Mouse (Mus musculus): ENCODE data around the gene Pcsk4. TPM values are rescaled to one million over a fixed set of nuclear protein-coding genes. Genes with fewer than 3 reads are reported as not detected.

Gene Pcsk4
- total RNA-seq, 2 experiments from 2014 or later = 7.7 to 7.8 TPM

GRCm38 (mm10) chr10:80278390-80278789 is 50.9 kb downstream of the Pcsk4 start:
- DNase-seq (ENCODE audit: low spot score in 2 of 2) = no peak

GRCm38 (mm10) chr10:80276238-80276637 is 53.1 kb downstream of the Pcsk4 start:
- no peak for DNase-seq (ENCODE audit: low spot score in 2 of 2)

- no peak for DNase-seq (ENCODE audit: low spot score in 2 of 2)
Measured at GRCm38 (mm10) chr10:80273847-80274246, 55.5 kb downstream of the Pcsk4 start.

- DNase-seq (ENCODE audit: low spot score in 2 of 2) = no peak
Measured at GRCm38 (mm10) chr10:80271870-80272585, 57.3 kb downstream of the Pcsk4 start.

Small RNA genes lying within 50 kb of the gene (microRNA-seq; reads per million reads assigned to microRNA genes)
- 0.79 reads per million for gene Mir6911

Other genes starting within 250 kb of the Pcsk4 start
- gene Sbno2, start 223.9 kb downstream of the Pcsk4 start, total RNA-seq (2021) = 10 to 100 TPM; 51.7 to 53.2 TPM
- gene Stk11, start 213.7 kb downstream of the Pcsk4 start, total RNA-seq (2021) = 100 to 1,000 TPM; 130 to 139 TPM
- 100 to 1,000 TPM; 401 to 425 TPM for gene Atp5d, start 190.9 kb downstream of the Pcsk4 start, total RNA-seq (2021)
- gene Cbarp, start 188.7 kb downstream of the Pcsk4 start, total RNA-seq (2021) = 10 to 100 TPM; 49.1 to 72.7 TPM
- gene Midn, start 181.2 kb downstream of the Pcsk4 start, total RNA-seq (2021) = 100 to 1,000 TPM; 113 to 124 TPM
- 100 to 1,000 TPM; 296 to 322 TPM for gene Cirbp, start 163.5 kb downstream of the Pcsk4 start, total RNA-seq (2021)
- gene 1600002K03Rik, start 156.6 kb downstream of the Pcsk4 start, total RNA-seq (2021) = 1 to 10 TPM; 7.5 to 8.8 TPM
- 1 to 10 TPM; 6.5 to 7.5 TPM for gene Efna2, start 150.0 kb downstream of the Pcsk4 start, total RNA-seq (2021)
- gene Mum1, start 103.1 kb downstream of the Pcsk4 start, total RNA-seq (2021) = 10 to 100 TPM; 48.9 to 50.4 TPM
- 100 to 1,000 TPM; 208 to 225 TPM for gene Ndufs7, start 80.4 kb downstream of the Pcsk4 start, total RNA-seq (2021)
- 100 to 1,000 TPM; 181 to 214 TPM for gene Gamt, start 68.5 kb downstream of the Pcsk4 start, total RNA-seq (2021)
- gene Dazap1, start 68.0 kb downstream of the Pcsk4 start, total RNA-seq (2021) = 100 to 1,000 TPM; 180 to 181 TPM
- gene Rps15, start 37.0 kb downstream of the Pcsk4 start, total RNA-seq (2021) = 1,000 to 10,000 TPM; 1,413 to 1,504 TPM
- gene Apc2, start 33.5 kb downstream of the Pcsk4 start, total RNA-seq (2021) = 10 to 100 TPM in 1 of 2 experiments, 1 to 10 TPM in 1; 9.9 to 10.4 TPM
- 10 to 100 TPM; 30.8 to 31.2 TPM for gene 2310011J03Rik, start 9.0 kb downstream of the Pcsk4 start, total RNA-seq (2021)
- 10 to 100 TPM; 13.1 to 26.7 TPM for gene Reep6, start 455 bp upstream of the Pcsk4 start, total RNA-seq (2021)
- 10 to 100 TPM; 12.8 to 13.2 TPM for gene Adamtsl5, start 18.9 kb upstream of the Pcsk4 start, total RNA-seq (2021)
- under 1 TPM in 1 of 2 experiments, not detected in 1; 0.36 TPM for gene Plk5, start 27.0 kb upstream of the Pcsk4 start, total RNA-seq (2021)
- 10 to 100 TPM; 25.4 to 26.7 TPM for gene Mex3d, start 58.2 kb upstream of the Pcsk4 start, total RNA-seq (2021)
- gene Mbd3, start 70.1 kb upstream of the Pcsk4 start, total RNA-seq (2021) = 100 to 1,000 TPM; 142 to 147 TPM
- 100 to 1,000 TPM; 535 to 613 TPM for gene Uqcr11, start 77.3 kb upstream of the Pcsk4 start, total RNA-seq (2021)
- 100 to 1,000 TPM; 112 to 116 TPM for gene Tcf3, start 104.1 kb upstream of the Pcsk4 start, total RNA-seq (2021)
- not detected for gene Onecut3, start 165.3 kb upstream of the Pcsk4 start, total RNA-seq (2021)
- under 1 TPM; 0.50 to 0.82 TPM for gene Atp8b3, start 209.6 kb upstream of the Pcsk4 start, total RNA-seq (2021)
- 10 to 100 TPM; 71.7 to 78.9 TPM for gene Rexo1, start 232.1 kb upstream of the Pcsk4 start, total RNA-seq (2021)
- gene Klf16, start 247.8 kb upstream of the Pcsk4 start, total RNA-seq (2021) = 10 to 100 TPM; 14.2 to 16.5 TPM

Data from adrenal gland, postnatal 4 days (tissue).